In the genomic region with DNA sequence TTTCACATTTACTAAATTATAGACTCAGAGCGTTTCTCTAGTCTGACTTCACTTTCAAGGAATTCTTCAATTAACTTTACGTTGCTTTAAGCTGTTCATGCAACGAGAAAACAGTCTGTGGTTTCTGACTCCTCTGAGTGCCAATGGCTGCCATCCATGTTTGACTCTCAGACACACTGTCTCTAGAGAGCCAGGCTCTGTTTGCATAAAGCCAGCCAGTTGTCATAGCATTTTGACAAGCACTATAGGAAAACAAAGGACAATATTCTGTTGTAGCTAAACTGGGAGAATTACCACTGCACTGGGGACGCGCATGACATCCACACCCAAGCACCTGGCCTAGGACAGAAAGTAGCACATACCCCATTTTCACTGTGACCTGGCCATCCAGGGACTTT, we compare ENCODE assay signal across 12 mouse cellular contexts.
DNase-seq lines count a peak whose midpoint lies in the region; ATAC-seq and TF ChIP-seq lines count a peak whose summit lies in the region.
"Had no signal": no experiment of that assay in that cellular context is flagged by ENCODE, and none has a peak within 500 bp of the region (broad histone marks: within the 10 kb centered on the region; RNA-seq: fewer than 3 reads in every experiment).

No protein-coding gene starts in this region.

- H3K27me3 ChIP-seq in hindbrain, embryonic 14.5 days (ENCODE audit: control insufficient read depth, insufficient read depth, low read length): no peaks in the 10 kb centered on the region
- no peaks in the 10 kb centered on the region for H3K27me3 ChIP-seq in hindbrain, embryonic 12.5 days
- no peaks in the 10 kb centered on the region for H3K27me3 ChIP-seq in embryonic facial prominence, embryonic 15.5 days
- H3K27me3 ChIP-seq in limb, embryonic 15.5 days: no peaks in the 10 kb centered on the region
- H3K27me3 ChIP-seq in kidney, adult 2 months (replicated peaks; ENCODE audit: control insufficient read depth, insufficient read depth, low read length): no peaks in the 10 kb centered on the region

- H3K9ac ChIP-seq in hindbrain, embryonic 14.5 days: no peak overlapping the region
- no peak overlapping the region for H3K9ac ChIP-seq in hindbrain, embryonic 12.5 days
- H3K9ac ChIP-seq in embryonic facial prominence, embryonic 15.5 days: no peak overlapping the region
- no peak overlapping the region for H3K9ac ChIP-seq in limb, embryonic 15.5 days

- ATAC-seq in hindbrain, embryonic 14.5 days (ENCODE audit: low FRiP score): no peak
- no peak for ATAC-seq in hindbrain, embryonic 12.5 days (ENCODE audit: low FRiP score)
- 0 out of 2 replicates have a peak, but pooled peaks have one; percentile 60 for ATAC-seq in embryonic facial prominence, embryonic 15.5 days (ENCODE audit: insufficient number of reproducible peaks, low FRiP score, low TSS enrichment, low read depth)
- ATAC-seq in limb, embryonic 15.5 days (ENCODE audit: insufficient number of reproducible peaks, low FRiP score, low TSS enrichment, low read depth): 0 out of 2 replicates have a peak, but pooled peaks have one; percentile 42

- TF ChIP-seq CTCF in kidney, adult 2 months (conservative IDR thresholded peaks at IDR 0.05; ENCODE audit: insufficient read depth, insufficient read length, low read depth, low read length): no peak

- H3K4me3 ChIP-seq in hindbrain, embryonic 14.5 days (replicated peaks; ENCODE audit: low read length): no peak overlapping the region
- H3K4me3 ChIP-seq in hindbrain, embryonic 12.5 days: no peak overlapping the region
- no peak overlapping the region for H3K4me3 ChIP-seq in embryonic facial prominence, embryonic 15.5 days (replicated peaks)
- no peak overlapping the region for H3K4me3 ChIP-seq in limb, embryonic 15.5 days
- no peak overlapping the region for H3K4me3 ChIP-seq in kidney, adult 2 months (ENCODE audit: insufficient read depth, low read depth, low read length)

- 73% methylated on average over 5 of the region's 5 CpGs for WGBS in hindbrain, embryonic 14.5 days
- 76% methylated on average over 5 of the region's 5 CpGs for WGBS in hindbrain, embryonic 12.5 days
- WGBS in embryonic facial prominence, embryonic 15.5 days: 32% methylated on average over 5 of the region's 5 CpGs
- WGBS in limb, embryonic 15.5 days: 33% methylated on average over 5 of the region's 5 CpGs
- 71% methylated on average over 5 of the region's 5 CpGs for WGBS in kidney, adult 2 months

- no peak for TF ChIP-seq POLR2A in kidney, adult 2 months (IDR thresholded peaks at IDR 0.05; ENCODE audit: low read depth, low read length)

- DNase-seq in hindbrain, embryonic 14.5 days (ENCODE audit: low spot score): peak; percentile 27
- peak; percentile 59 for DNase-seq in NIH3T3 (ENCODE audit: low read depth)
- no peak for DNase-seq in layer of hippocampus, adult 18-20 months (ENCODE audit: low spot score in 2 of 2)
- DNase-seq in kidney, adult 2 months: no peak
- DNase-seq in layer of hippocampus, adult 8-10 months (ENCODE audit: low spot score in 2 of 2): no peak
- DNase-seq: adrenal gland, adult 2 months; cerebellum, postnatal 14 days; heart, postnatal 10 days; kidney, postnatal 25 days had no signal

- H3K9me3 ChIP-seq in hindbrain, embryonic 14.5 days (ENCODE audit: control insufficient read depth, low read length): no peaks in the 10 kb centered on the region
- H3K9me3 ChIP-seq in hindbrain, embryonic 12.5 days (replicated peaks): no peaks in the 10 kb centered on the region
- H3K9me3 ChIP-seq in embryonic facial prominence, embryonic 15.5 days (replicated peaks): no peaks in the 10 kb centered on the region
- H3K9me3 ChIP-seq in limb, embryonic 15.5 days: no peaks in the 10 kb centered on the region

- H3K27ac ChIP-seq in hindbrain, embryonic 14.5 days: no peak overlapping the region
- no peak overlapping the region for H3K27ac ChIP-seq in hindbrain, embryonic 12.5 days
- peak overlapping the region; percentile 87 for H3K27ac ChIP-seq in embryonic facial prominence, embryonic 15.5 days (replicated peaks)
- peak overlapping the region; percentile 83 for H3K27ac ChIP-seq in limb, embryonic 15.5 days
- H3K27ac ChIP-seq in kidney, adult 2 months (ENCODE audit: insufficient read depth, low read depth, low read length): no peak overlapping the region

- H3K36me3 ChIP-seq in hindbrain, embryonic 14.5 days (replicated peaks; ENCODE audit: control insufficient read depth, insufficient read depth): no peaks in the 10 kb centered on the region
- no peaks in the 10 kb centered on the region for H3K36me3 ChIP-seq in hindbrain, embryonic 12.5 days
- H3K36me3 ChIP-seq in embryonic facial prominence, embryonic 15.5 days: no peaks in the 10 kb centered on the region
- no peaks in the 10 kb centered on the region for H3K36me3 ChIP-seq in limb, embryonic 15.5 days
- H3K36me3 ChIP-seq in kidney, adult 2 months (ENCODE audit: control insufficient read depth, insufficient read depth, low read length): no peaks in the 10 kb centered on the region

- no peak overlapping the region for H3K4me2 ChIP-seq in hindbrain, embryonic 14.5 days (replicated peaks)
- no peak overlapping the region for H3K4me2 ChIP-seq in hindbrain, embryonic 12.5 days (replicated peaks)
- 0 out of 2 replicates have a peak overlapping the region, but pooled peaks have one; percentile 8 for H3K4me2 ChIP-seq in embryonic facial prominence, embryonic 15.5 days (replicated peaks)
- H3K4me2 ChIP-seq in limb, embryonic 15.5 days: no peak overlapping the region

- H3K4me1 ChIP-seq in hindbrain, embryonic 14.5 days (replicated peaks; ENCODE audit: control insufficient read depth, insufficient read depth, low read length): peaks cover 10% of the 10 kb centered on the region; the same call in 1 of the 2 replicates
- H3K4me1 ChIP-seq in hindbrain, embryonic 12.5 days: no peaks in the 10 kb centered on the region
- H3K4me1 ChIP-seq in embryonic facial prominence, embryonic 15.5 days: peaks cover 25% of the 10 kb centered on the region
- peaks cover 37% of the 10 kb centered on the region for H3K4me1 ChIP-seq in limb, embryonic 15.5 days
- no peaks in the 10 kb centered on the region; the same call in 1 of the 2 replicates for H3K4me1 ChIP-seq in kidney, adult 2 months (ENCODE audit: control insufficient read depth, insufficient read depth, low read length)

Comparison
In these comparisons a context has a peak if more than half of its experiments do, and no peak if none do; other contexts are left out.
1. ATAC-seq: peak in embryonic facial prominence, embryonic 15.5 days (single experiment) and limb, embryonic 15.5 days (single experiment); none in hindbrain, embryonic 14.5 days (single experiment) and hindbrain, embryonic 12.5 days (single experiment).
2. DNase-seq: peak in hindbrain, embryonic 14.5 days (single experiment) and NIH3T3 (single experiment); none in layer of hippocampus, adult 18-20 months (0 of 2), kidney, adult 2 months (single experiment) and layer of hippocampus, adult 8-10 months (0 of 2).
3. H3K27ac ChIP-seq: peak in embryonic facial prominence, embryonic 15.5 days (single experiment) and limb, embryonic 15.5 days (single experiment); none in hindbrain, embryonic 14.5 days (single experiment), hindbrain, embryonic 12.5 days (single experiment) and kidney, adult 2 months (single experiment).